Mouse (Mus musculus): Measurements from ENCODE around the gene Ddost.

- no peak for TF ChIP-seq EP300 (IDR thresholded peaks at IDR 0.05; ENCODE audit: insufficient read depth, low read depth, low read length)
- TF ChIP-seq CTCF (IDR thresholded peaks at IDR 0.05; ENCODE audit: low read depth, low read length) = no peak
- no peak for TF ChIP-seq POLR2A (IDR thresholded peaks at IDR 0.05; ENCODE audit: insufficient read depth, low read length)
These were observed 3.2 kb downstream of the Ddost start for GRCm38 (mm10) chr4:138307739-138308138.
